Mouse (Mus musculus) yolk sac, embryonic 10.5 days (tissue): ENCODE measurements around the gene Higd1b.

Experiments
- DNase-seq: peaks from one replicate; pipeline ENCODE4 v3.0.0-alpha.2; 2017; ENCODE audit warnings: low spot score

The Higd1b gene

GRCm38 (mm10) chr11:102838616-102839150, 3.0 kb downstream of the Higd1b start:
- no peak for DNase-seq

GRCm38 (mm10) chr11:102845926-102846325, 10.3 kb downstream of the Higd1b start:
- no peak for DNase-seq

GRCm38 (mm10) chr11:102851883-102852282, 16.2 kb downstream of the Higd1b start:
- DNase-seq = peak; percentile 12

- no peak for DNase-seq
Measured at GRCm38 (mm10) chr11:102853760-102854159, 18.1 kb downstream of the Higd1b start.

GRCm38 (mm10) chr11:102855941-102856340, 20.3 kb downstream of the Higd1b start:
- DNase-seq = no peak

- DNase-seq = no peak
Measured at GRCm38 (mm10) chr11:102858951-102859350, 23.3 kb downstream of the Higd1b start.

- DNase-seq = no peak
Measured at GRCm38 (mm10) chr11:102859933-102860332, 24.3 kb downstream of the Higd1b start.

GRCm38 (mm10) chr11:102864272-102864671, 28.6 kb downstream of the Higd1b start:
- peak; percentile 13 for DNase-seq

- DNase-seq = no peak
Measured at GRCm38 (mm10) chr11:102874801-102875334, 39.2 kb downstream of the Higd1b start.

- DNase-seq = no peak
Measured at GRCm38 (mm10) chr11:102879558-102879957, 43.9 kb downstream of the Higd1b start.

GRCm38 (mm10) chr11:102880585-102881313, 45.1 kb downstream of the Higd1b start, which contains the start of the genes Eftud2 and Ccdc103:
Gene Eftud2, minus strand, starts transcription at chr11:102880985.
Gene Ccdc103, plus strand, starts transcription at chr11:102881204.
- peak; percentile 91 for DNase-seq

- DNase-seq = no peak
Measured at GRCm38 (mm10) chr11:102881314-102882198, 45.9 kb downstream of the Higd1b start.

- no peak for DNase-seq
Measured at GRCm38 (mm10) chr11:102884616-102885219, 49.1 kb downstream of the Higd1b start, which contains the start of gene Fam187a. Gene Fam187a, plus strand, starts transcription at chr11:102885169.

- DNase-seq = no peak
Measured at GRCm38 (mm10) chr11:102887433-102887832, 51.8 kb downstream of the Higd1b start.
